Mouse (Mus musculus): ENCODE results near the gene Hhatl. TPM values are rescaled to one million over a fixed set of nuclear protein-coding genes. Genes with fewer than 3 reads are reported as not detected.
A peak's percentile ranks its signal among the peaks of the same experiment; 100 is the strongest.

The Hhatl gene
- polyA plus RNA-seq, 1 experiment from 2014 or later: 10.3 TPM

GRCm38 (mm10) chr9:121802747-121803146 is 10.4 kb upstream of the Hhatl start:
- WGBS: 46% methylated on average over 7 of the region's 7 CpGs
- Histone ChIP-seq H3K9me3 (no peaks in the 10 kb centered on the region), H3K9ac (no peak overlapping the region), H3K4me1 (peaks cover 32% of the 10 kb centered on the region), H3K27ac (replicated peaks) (no peak overlapping the region), H3K36me3 (no peaks in the 10 kb centered on the region), H3K27me3 (replicated peaks) (peaks cover 31% of the 10 kb centered on the region), H3K4me3 (no peak overlapping the region), H3K4me2 (no peak overlapping the region)
- ATAC-seq (ENCODE audit: extremely low read depth, insufficient number of reproducible peaks, low FRiP score, low TSS enrichment): no peak

GRCm38 (mm10) chr9:121798887-121799520 is 6.7 kb upstream of the Hhatl start:
- Histone ChIP-seq H3K27ac (replicated peaks) (no peak overlapping the region), H3K4me2 (no peak overlapping the region), H3K27me3 (replicated peaks) (peaks cover 51% of the 10 kb centered on the region), H3K9me3 (no peaks in the 10 kb centered on the region), H3K9ac (no peak overlapping the region), H3K4me1 (peaks cover 43% of the 10 kb centered on the region), H3K4me3 (no peak overlapping the region), H3K36me3 (no peaks in the 10 kb centered on the region)
- 37% methylated on average over 6 of the region's 6 CpGs for WGBS
- no peak for ATAC-seq (ENCODE audit: extremely low read depth, insufficient number of reproducible peaks, low FRiP score, low TSS enrichment)

GRCm38 (mm10) chr9:121797722-121798121 is 5.4 kb upstream of the Hhatl start:
- Histone ChIP-seq H3K36me3 (no peaks in the 10 kb centered on the region), H3K27ac (replicated peaks) (no peak overlapping the region), H3K4me2 (no peak overlapping the region), H3K27me3 (replicated peaks) (peaks cover 51% of the 10 kb centered on the region), H3K4me3 (no peak overlapping the region), H3K4me1 (peaks cover 37% of the 10 kb centered on the region), H3K9me3 (no peaks in the 10 kb centered on the region), H3K9ac (no peak overlapping the region)
- no peak for ATAC-seq (ENCODE audit: extremely low read depth, insufficient number of reproducible peaks, low FRiP score, low TSS enrichment)
- WGBS: 15% methylated on average over 12 of the region's 12 CpGs

- Histone ChIP-seq H3K27ac (replicated peaks) (no peak overlapping the region), H3K27me3 (replicated peaks) (peaks cover 33% of the 10 kb centered on the region)
These were observed 2.7 kb upstream of the Hhatl start for GRCm38 (mm10) chr9:121794972-121795539.

GRCm38 (mm10) chr9:121791206-121791605 is 1.1 kb downstream of the Hhatl start:
- Histone ChIP-seq H3K9ac (no peak overlapping the region), H3K4me1 (peaks cover 50% of the 10 kb centered on the region), H3K9me3 (no peaks in the 10 kb centered on the region), H3K27ac (replicated peaks) (peak overlapping the region; percentile 87), H3K27me3 (replicated peaks) (peaks cover 36% of the 10 kb centered on the region), H3K36me3 (no peaks in the 10 kb centered on the region), H3K4me2 (peak overlapping the region; percentile 66), H3K4me3 (peak overlapping the region; percentile 45)
- WGBS: 13% methylated on average over 5 of the region's 5 CpGs
- ATAC-seq (ENCODE audit: extremely low read depth, insufficient number of reproducible peaks, low FRiP score, low TSS enrichment): no peak; the same call in 1 of the 2 replicates

More at GRCm38 (mm10) chr9:121794972-121795539, 2.7 kb upstream of the Hhatl start:
- Histone ChIP-seq H3K4me1 (peaks cover 59% of the 10 kb centered on the region), H3K9ac (no peak overlapping the region; the same call in 1 of the 2 replicates), H3K4me3 (no peak overlapping the region), H3K9me3 (no peaks in the 10 kb centered on the region), H3K36me3 (no peaks in the 10 kb centered on the region), H3K4me2 (no peak overlapping the region)
- 66% methylated on average over 1 of the region's 1 CpGs for WGBS
- no peak for ATAC-seq (ENCODE audit: extremely low read depth, insufficient number of reproducible peaks, low FRiP score, low TSS enrichment)

GRCm38 (mm10) chr9:121786359-121786758 is 5.9 kb downstream of the Hhatl start:
- no peak overlapping the region for H3K4me3 ChIP-seq
- H3K27ac ChIP-seq (replicated peaks): no peak overlapping the region
- ATAC-seq (ENCODE audit: extremely low read depth, insufficient number of reproducible peaks, low FRiP score, low TSS enrichment): no peak
- H3K4me1 ChIP-seq: peaks cover 14% of the 10 kb centered on the region
- no peak overlapping the region for H3K4me2 ChIP-seq
- H3K9me3 ChIP-seq: no peaks in the 10 kb centered on the region
- WGBS: 63% methylated on average over 2 of the region's 2 CpGs
- no peaks in the 10 kb centered on the region for H3K36me3 ChIP-seq
- H3K9ac ChIP-seq: no peak overlapping the region
- peaks cover 37% of the 10 kb centered on the region for H3K27me3 ChIP-seq (replicated peaks)

- Histone ChIP-seq H3K4me2 (no peak overlapping the region), H3K4me3 (no peak overlapping the region), H3K27ac (replicated peaks) (no peak overlapping the region), H3K9ac (no peak overlapping the region), H3K27me3 (replicated peaks) (peaks cover 45% of the 10 kb centered on the region), H3K36me3 (no peaks in the 10 kb centered on the region), H3K9me3 (no peaks in the 10 kb centered on the region), H3K4me1 (peaks cover 3% of the 10 kb centered on the region; the same call in 1 of the 2 replicates)
- no peak for ATAC-seq (ENCODE audit: extremely low read depth, insufficient number of reproducible peaks, low FRiP score, low TSS enrichment)
- WGBS: 73% methylated on average over 8 of the region's 8 CpGs
These were observed 7.0 kb downstream of the Hhatl start for GRCm38 (mm10) chr9:121785261-121785660.

- no peak overlapping the region for H3K4me3 ChIP-seq
- no peak overlapping the region for H3K9ac ChIP-seq
- H3K27ac ChIP-seq (replicated peaks): no peak overlapping the region
- ATAC-seq (ENCODE audit: extremely low read depth, insufficient number of reproducible peaks, low FRiP score, low TSS enrichment): no peak
- H3K4me2 ChIP-seq: no peak overlapping the region
- H3K36me3 ChIP-seq: no peaks in the 10 kb centered on the region
- no peaks in the 10 kb centered on the region for H3K9me3 ChIP-seq
- 77% methylated on average over 12 of the region's 12 CpGs for WGBS
- peaks cover 47% of the 10 kb centered on the region for H3K27me3 ChIP-seq (replicated peaks)
- H3K4me1 ChIP-seq: 0 out of 2 replicates have a peak, but pooled peaks cover 2% of the 10 kb centered on the region
These were observed 7.5 kb downstream of the Hhatl start for GRCm38 (mm10) chr9:121784801-121785200.

- Histone ChIP-seq H3K36me3 (no peaks in the 10 kb centered on the region), H3K9ac (peak overlapping the region; percentile 56), H3K9me3 (no peaks in the 10 kb centered on the region), H3K4me2 (peak overlapping the region; percentile 75), H3K27me3 (replicated peaks) (peaks cover 67% of the 10 kb centered on the region), H3K4me1 (peaks cover 29% of the 10 kb centered on the region), H3K27ac (replicated peaks) (no peak overlapping the region), H3K4me3 (peak overlapping the region; percentile 47)
- no peak for ATAC-seq (ENCODE audit: extremely low read depth, insufficient number of reproducible peaks, low FRiP score, low TSS enrichment)
- WGBS: 14% methylated on average over 54 of the region's 54 CpGs
These were observed 14.2 kb downstream of the Hhatl start for GRCm38 (mm10) chr9:121778066-121778624.

- H3K4me3 ChIP-seq: peak within 1 kb of the TSS; percentile 47
- H3K27me3 ChIP-seq (replicated peaks): peaks cover 64% of the 10 kb centered on the region
- ATAC-seq (ENCODE audit: extremely low read depth, insufficient number of reproducible peaks, low FRiP score, low TSS enrichment): peak; percentile 34; the same call in 1 of the 2 replicates
- peak within 1 kb of the TSS; percentile 10; the same call in 1 of the 2 replicates for H3K27ac ChIP-seq (replicated peaks)
- peak within 1 kb of the TSS; percentile 75 for H3K4me2 ChIP-seq
- peak within 1 kb of the TSS; percentile 56 for H3K9ac ChIP-seq
- WGBS: 13% methylated on average over 30 of the region's 30 CpGs
- H3K36me3 ChIP-seq: no peaks in the 10 kb centered on the region
- peaks cover 29% of the 10 kb centered on the region for H3K4me1 ChIP-seq
- no peaks in the 10 kb centered on the region for H3K9me3 ChIP-seq
These were observed 14.7 kb downstream of the Hhatl start, which contains the start of gene Klhl40 for GRCm38 (mm10) chr9:121777484-121778065. Gene Klhl40, plus strand, starts transcription at chr9:121777607.

GRCm38 (mm10) chr9:121776511-121776910 is 15.8 kb downstream of the Hhatl start:
- peak overlapping the region; percentile 10; the same call in 1 of the 2 replicates for H3K27ac ChIP-seq (replicated peaks)

More at GRCm38 (mm10) chr9:121776511-121776910, 15.8 kb downstream of the Hhatl start:
- Histone ChIP-seq H3K4me3 (no peak overlapping the region), H3K4me2 (peak overlapping the region; percentile 31), H3K4me1 (peaks cover 29% of the 10 kb centered on the region), H3K9ac (0 out of 2 replicates have a peak overlapping the region, but pooled peaks have one; percentile 10), H3K9me3 (no peaks in the 10 kb centered on the region), H3K27me3 (replicated peaks) (peaks cover 61% of the 10 kb centered on the region), H3K36me3 (no peaks in the 10 kb centered on the region)
- 52% methylated on average over 7 of the region's 7 CpGs for WGBS
- ATAC-seq (ENCODE audit: extremely low read depth, insufficient number of reproducible peaks, low FRiP score, low TSS enrichment): no peak

Measured in heart, embryonic 13.5 days (tissue).